8 mouse cellular contexts compared by ENCODE assay signal in genomic region chr10:59149956-59150383, GRCm38 (mm10).
A peak's percentile ranks its signal among the peaks of the same experiment; 100 is the strongest.
DNase-seq lines count a peak whose midpoint lies in the region; ATAC-seq lines count a peak whose summit lies in the region.

No protein-coding gene starts in this region.

- H3K27ac ChIP-seq in hindbrain, embryonic 14.5 days: no peak overlapping the region
- no peak overlapping the region for H3K27ac ChIP-seq in midbrain, embryonic 14.5 days (replicated peaks; ENCODE audit: low read depth, low read length)

- ATAC-seq in hindbrain, embryonic 14.5 days (ENCODE audit: low FRiP score): peak; percentile 80; the same call in 1 of the 2 replicates
- 0 out of 2 replicates have a peak, but pooled peaks have one; percentile 53 for ATAC-seq in midbrain, embryonic 14.5 days (ENCODE audit: low FRiP score, low TSS enrichment)

- no peaks in the 10 kb centered on the region for H3K27me3 ChIP-seq in hindbrain, embryonic 14.5 days (ENCODE audit: control insufficient read depth, insufficient read depth, low read length)
- H3K27me3 ChIP-seq in midbrain, embryonic 14.5 days (ENCODE audit: control insufficient read depth, insufficient read depth, low read length): no peaks in the 10 kb centered on the region; the same call in 1 of the 2 replicates

- H3K9ac ChIP-seq in hindbrain, embryonic 14.5 days: no peak overlapping the region
- no peak overlapping the region for H3K9ac ChIP-seq in midbrain, embryonic 14.5 days (replicated peaks; ENCODE audit: low read length)

- H3K4me1 ChIP-seq in hindbrain, embryonic 14.5 days (replicated peaks; ENCODE audit: control insufficient read depth, insufficient read depth, low read length): no peaks in the 10 kb centered on the region
- no peaks in the 10 kb centered on the region for H3K4me1 ChIP-seq in midbrain, embryonic 14.5 days (ENCODE audit: control insufficient read depth, insufficient read depth, low read length)

- H3K4me2 ChIP-seq in hindbrain, embryonic 14.5 days (replicated peaks): 0 out of 2 replicates have a peak overlapping the region, but pooled peaks have one; percentile 16
- H3K4me2 ChIP-seq in midbrain, embryonic 14.5 days (ENCODE audit: low read length): no peak overlapping the region

- no peak overlapping the region for H3K4me3 ChIP-seq in hindbrain, embryonic 14.5 days (replicated peaks; ENCODE audit: low read length)
- H3K4me3 ChIP-seq in midbrain, embryonic 14.5 days (replicated peaks; ENCODE audit: low read depth, low read length): no peak overlapping the region

- 16% methylated on average over 8 of the region's 8 CpGs for WGBS in hindbrain, embryonic 14.5 days
- WGBS in midbrain, embryonic 14.5 days: 18% methylated on average over 8 of the region's 8 CpGs

- no peaks in the 10 kb centered on the region for H3K9me3 ChIP-seq in hindbrain, embryonic 14.5 days (ENCODE audit: control insufficient read depth, low read length)
- H3K9me3 ChIP-seq in midbrain, embryonic 14.5 days (ENCODE audit: control insufficient read depth, low read length): peaks cover 4% of the 10 kb centered on the region; the same call in 1 of the 2 replicates

- DNase-seq in urinary bladder, postnatal 25 days (ENCODE audit: low spot score): peak; percentile 33
- DNase-seq in urinary bladder, postnatal 10 days (ENCODE audit: low spot score): no peak
- DNase-seq in cerebellum, adult 8-10 months: peak; percentile 16
- peak; percentile 64 for DNase-seq in forelimb bud, embryonic 11.5 days (ENCODE audit: low read depth, low spot score)
- DNase-seq in hindbrain, embryonic 14.5 days (ENCODE audit: low spot score): peak; percentile 83
- DNase-seq in left cerebral cortex, adult 18-20 months (ENCODE audit: low spot score in 2 of 2): peak; percentile 55 to 60
- peak; percentile 87 for DNase-seq in midbrain, embryonic 14.5 days
- peak; percentile 41 for DNase-seq in thymus, postnatal 14 days

- H3K36me3 ChIP-seq in hindbrain, embryonic 14.5 days (replicated peaks; ENCODE audit: control insufficient read depth, insufficient read depth): no peaks in the 10 kb centered on the region
- H3K36me3 ChIP-seq in midbrain, embryonic 14.5 days (ENCODE audit: control insufficient read depth, insufficient read depth, low read length): no peaks in the 10 kb centered on the region
